ENCODE assay signal across 35 mouse cellular contexts in genomic region chr4:101710361-101710760, GRCm38 (mm10). TPM values are rescaled to one million over a fixed set of nuclear protein-coding genes. Genes with fewer than 3 reads are reported as not detected.
"Had no signal": no experiment of that assay in that cellular context is flagged by ENCODE, and none has a peak within 500 bp of the region (broad histone marks: within the 10 kb centered on the region; RNA-seq: fewer than 3 reads in every experiment).

No protein-coding gene starts in this region.

- H3K4me2 ChIP-seq: heart, embryonic 11.5 days; heart, embryonic 12.5 days; heart, embryonic 13.5 days; heart, embryonic 15.5 days; hindbrain, embryonic 12.5 days; hindbrain, embryonic 13.5 days; hindbrain, embryonic 14.5 days; hindbrain, embryonic 15.5 days; intestine, embryonic 15.5 days; kidney, embryonic 15.5 days had no signal

- H3K4me3 ChIP-seq: heart, adult 2 months; heart, embryonic 10.5 days; heart, embryonic 12.5 days; heart, embryonic 13.5 days; heart, embryonic 15.5 days; hindbrain, embryonic 10.5 days; hindbrain, embryonic 12.5 days; hindbrain, embryonic 13.5 days; hindbrain, embryonic 15.5 days; intestine, embryonic 15.5 days; kidney, embryonic 15.5 days; layer of hippocampus, adult 2 months had no signal

- H3K36me3 ChIP-seq: heart, embryonic 10.5 days; heart, embryonic 12.5 days; heart, embryonic 13.5 days; heart, embryonic 15.5 days; hindbrain, embryonic 10.5 days; hindbrain, embryonic 12.5 days; hindbrain, embryonic 13.5 days; hindbrain, embryonic 15.5 days; intestine, embryonic 15.5 days; kidney, embryonic 15.5 days had no signal

- DNase-seq: heart, postnatal 10 days; heart, postnatal 14 days; heart, postnatal 36 days; heart, postnatal 4 days; kidney, adult 11 months; kidney, adult 18-20 months; kidney, adult 2 months; kidney, adult 8-10 months; kidney, adult 9 months; kidney, postnatal 10 days; kidney, postnatal 25 days; kidney, postnatal 36 days; kidney, postnatal 4 days; layer of hippocampus, adult 9-11 months had no signal

- H3K27me3 ChIP-seq: heart, embryonic 12.5 days; heart, embryonic 13.5 days; heart, embryonic 15.5 days; hindbrain, embryonic 12.5 days; hindbrain, embryonic 13.5 days; hindbrain, embryonic 15.5 days; intestine, embryonic 15.5 days had no signal

- H3K9ac ChIP-seq: heart, embryonic 12.5 days; heart, embryonic 13.5 days; heart, embryonic 15.5 days; hindbrain, embryonic 12.5 days; hindbrain, embryonic 13.5 days; hindbrain, embryonic 14.5 days; hindbrain, embryonic 15.5 days; intestine, embryonic 15.5 days; kidney, embryonic 15.5 days had no signal

- ATAC-seq: hindbrain, embryonic 16.5 days; hindbrain, postnatal 0 days; inflammation-experienced regulatory T-cells, adult 6 months; intestine, embryonic 15.5 days; intestine, embryonic 16.5 days; intestine, postnatal 0 days had no signal

- H3K9me3 ChIP-seq: heart, embryonic 10.5 days; heart, embryonic 12.5 days; heart, embryonic 13.5 days; heart, embryonic 15.5 days; hindbrain, embryonic 10.5 days; hindbrain, embryonic 12.5 days; hindbrain, embryonic 13.5 days; hindbrain, embryonic 15.5 days; intestine, embryonic 15.5 days; kidney, embryonic 15.5 days had no signal

- H3K4me1 ChIP-seq: heart, embryonic 10.5 days; heart, embryonic 12.5 days; heart, embryonic 13.5 days; heart, embryonic 15.5 days; hindbrain, embryonic 12.5 days; hindbrain, embryonic 13.5 days; hindbrain, embryonic 15.5 days; intestine, embryonic 15.5 days had no signal

- H3K27ac ChIP-seq: heart, adult 2 months; heart, embryonic 10.5 days; heart, embryonic 13.5 days; heart, embryonic 15.5 days; hindbrain, embryonic 10.5 days; hindbrain, embryonic 12.5 days; hindbrain, embryonic 13.5 days; hindbrain, embryonic 14.5 days; hindbrain, embryonic 15.5 days; hindbrain, postnatal 0 days; intestine, embryonic 15.5 days; kidney, embryonic 15.5 days; kidney, postnatal 0 days; layer of hippocampus, adult 2 months had no signal

RNA-seq across cellular contexts. Expression of gene Lepr, which starts 6.8 kb away (rescaled TPM):
- total RNA-seq: hematopoietic stem cell, adult 5-6 weeks had no signal
- polyA plus RNA-seq: inflammation-experienced regulatory T-cells, adult 6 months had no signal
